Mouse (Mus musculus) limb, embryonic 15.5 days (tissue): ENCODE results near the gene Kcnn3. TPM values are rescaled to one million over a fixed set of nuclear protein-coding genes. Genes with fewer than 3 reads are reported as not detected.

Experiments
- ATAC-seq: fragments of 200-750 bp; cut with Nextera tagmentation; 2 replicates; pipeline ENCODE4 v1.8.0; 2017; ENCODE audit warnings: low read depth, moderate TSS enrichment; ENCODE audit not compliant: insufficient number of reproducible peaks, low FRiP score, low TSS enrichment
- H3K27ac ChIP-seq: fragments of 300-500 bp; sonication (generic); 2 replicates; pipeline ENCODE4 v1.5.1; 2015; ENCODE audit warnings: moderate library complexity, mild to moderate bottlenecking, inconsistent platforms
- H3K27me3 ChIP-seq: fragments of 300-500 bp; sonication (generic); 2 replicates; pipeline ENCODE4 v1.6.1; 2015; ENCODE audit warnings: inconsistent platforms
- H3K36me3 ChIP-seq: fragments of 300-500 bp; sonication (generic); 2 replicates; pipeline ENCODE4 v1.6.1; 2015; ENCODE audit warnings: inconsistent platforms
- H3K4me1 ChIP-seq: fragments of 300-500 bp; sonication (generic); 2 replicates; pipeline ENCODE4 v1.6.1; 2015; ENCODE audit warnings: inconsistent platforms
- H3K4me2 ChIP-seq: fragments of 300-500 bp; sonication (generic); 2 replicates; pipeline ENCODE4 v1.6.1; 2015; ENCODE audit warnings: mild to moderate bottlenecking, inconsistent platforms
- H3K4me3 ChIP-seq: fragments of 300-500 bp; sonication (generic); 2 replicates; pipeline ENCODE4 v1.5.1; 2015; ENCODE audit warnings: mild to moderate bottlenecking, inconsistent platforms
- H3K9ac ChIP-seq: fragments of 300-500 bp; sonication (generic); 2 replicates; pipeline ENCODE4 v1.6.1; 2015; ENCODE audit warnings: inconsistent platforms
- H3K9me3 ChIP-seq: fragments of 300-500 bp; sonication (generic); 2 replicates; pipeline ENCODE4 v1.6.1; 2016; ENCODE audit warnings: inconsistent platforms
- WGBS: fragments of 180-500 bp; shearing (Covaris S2); methylation state at CpG from one replicate; pipeline ENCODE4 v1.1.7; 2015; 5-methylcytosine and 5-hydroxymethylcytosine counted together
- polyA plus RNA-seq: library from polyadenylated mRNA; unstranded; fragments of >200 nt; fragmentation: Nextera tagmentation; extraction: Ambion mirVana; gene quantifications from 2 replicates; pipeline ENCODE4 v1.2.1, GENCODE M21; 2015

The Kcnn3 gene
- polyA plus RNA-seq, 1 experiment from 2014 or later, result 4.7 TPM

DNA sequence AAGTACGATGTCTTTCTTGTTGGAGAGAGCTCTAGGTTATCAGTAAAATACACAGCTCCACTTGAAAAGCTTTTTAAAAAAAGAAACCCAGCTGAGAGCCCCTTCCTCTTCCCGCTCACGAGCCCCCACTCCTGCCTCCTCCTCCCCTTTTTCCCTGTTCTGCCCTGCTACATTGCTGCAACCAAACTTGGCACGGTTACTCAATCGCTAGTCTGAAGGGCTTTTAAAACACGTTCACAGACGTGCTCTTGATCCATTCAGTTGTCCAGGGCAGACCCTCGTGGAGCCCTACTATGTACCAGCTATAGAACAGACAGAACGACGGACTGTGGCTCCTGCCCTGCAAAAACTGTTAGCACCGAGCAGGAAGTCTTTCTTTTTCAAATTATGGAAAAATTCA, 72.8 kb downstream of the Kcnn3 start:
- H3K9ac ChIP-seq, result no peak overlapping the region
- H3K36me3 ChIP-seq, result no peaks in the 10 kb centered on the region
- no peaks in the 10 kb centered on the region for H3K9me3 ChIP-seq
- H3K4me1 ChIP-seq, result peaks cover 50% of the 10 kb centered on the region
- H3K4me2 ChIP-seq, result no peak overlapping the region
- ATAC-seq, result no peak
- H3K27ac ChIP-seq, result no peak overlapping the region
- H3K27me3 ChIP-seq, result no peaks in the 10 kb centered on the region
- H3K4me3 ChIP-seq, result no peak overlapping the region
- WGBS, result 53% methylated on average over 11 of the region's 11 CpGs

DNA sequence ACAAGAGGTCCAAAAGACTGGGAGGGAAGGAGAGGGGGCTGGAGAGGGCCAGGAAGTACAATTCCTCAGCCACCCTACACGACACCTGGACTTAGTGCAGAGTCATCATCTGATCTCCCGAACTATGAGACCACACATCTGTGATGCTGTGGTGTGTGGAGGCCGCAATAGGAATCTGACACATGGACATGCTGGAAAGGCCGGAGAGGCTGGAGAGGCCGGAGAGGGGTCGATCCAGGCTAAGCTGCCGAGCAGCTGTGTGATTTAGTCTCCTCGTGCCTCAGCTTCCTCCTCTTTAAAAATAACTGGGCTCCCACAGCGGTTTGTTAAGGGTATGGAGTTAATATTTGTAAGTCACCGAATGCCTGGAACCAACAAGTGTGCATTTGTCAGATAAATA, 73.6 kb downstream of the Kcnn3 start:
- Histone ChIP-seq H3K27me3 (no peaks in the 10 kb centered on the region), H3K9me3 (no peaks in the 10 kb centered on the region), H3K4me3 (no peak overlapping the region), H3K27ac (no peak overlapping the region), H3K36me3 (no peaks in the 10 kb centered on the region), H3K9ac (no peak overlapping the region), H3K4me2 (no peak overlapping the region), H3K4me1 (peaks cover 45% of the 10 kb centered on the region)
- no peak for ATAC-seq
- 55% methylated on average over 10 of the region's 10 CpGs for WGBS

DNA sequence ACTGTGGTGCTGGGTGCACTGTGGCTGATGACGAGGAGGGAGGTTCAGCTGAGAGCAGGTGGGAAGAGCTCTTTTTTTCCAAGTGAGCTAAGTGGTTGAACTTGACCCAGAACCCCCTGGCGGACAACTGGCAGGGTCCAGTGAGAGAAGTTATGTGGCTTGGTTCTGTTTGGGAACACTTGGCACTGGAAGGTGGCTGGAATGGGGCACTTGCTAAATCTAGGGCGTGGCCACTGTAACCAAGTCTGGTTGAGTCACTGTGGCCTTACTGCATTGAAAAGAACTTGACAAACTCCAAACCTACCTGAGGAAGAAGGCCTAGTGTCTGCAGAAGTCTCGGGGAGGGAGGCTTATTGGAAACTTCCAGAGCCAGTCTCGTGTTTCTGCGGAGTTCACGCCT, 78.4 kb downstream of the Kcnn3 start:
- H3K27ac ChIP-seq, result no peak overlapping the region
- 85% methylated on average over 7 of the region's 7 CpGs for WGBS
- no peak overlapping the region for H3K4me3 ChIP-seq
- H3K27me3 ChIP-seq, result no peaks in the 10 kb centered on the region
- H3K4me1 ChIP-seq, result peaks cover 20% of the 10 kb centered on the region
- H3K4me2 ChIP-seq, result no peak overlapping the region
- no peak for ATAC-seq
- no peaks in the 10 kb centered on the region for H3K9me3 ChIP-seq
- H3K9ac ChIP-seq, result no peak overlapping the region
- no peaks in the 10 kb centered on the region for H3K36me3 ChIP-seq

- Histone ChIP-seq H3K36me3 (no peaks in the 10 kb centered on the region), H3K27ac (no peak overlapping the region), H3K9ac (no peak overlapping the region), H3K4me2 (no peak overlapping the region), H3K27me3 (no peaks in the 10 kb centered on the region), H3K4me1 (peaks cover 15% of the 10 kb centered on the region), H3K4me3 (no peak overlapping the region), H3K9me3 (no peaks in the 10 kb centered on the region)
- 97% methylated on average over 7 of the region's 7 CpGs for WGBS
- ATAC-seq, result no peak
Observed at GRCm38 (mm10) chr3:89598967-89599366, 79.0 kb downstream of the Kcnn3 start.

- WGBS, result 20% methylated on average over 7 of the region's 7 CpGs
- H3K9me3 ChIP-seq, result no peaks in the 10 kb centered on the region
- H3K36me3 ChIP-seq, result no peaks in the 10 kb centered on the region
- peaks cover 9% of the 10 kb centered on the region for H3K4me1 ChIP-seq
- H3K9ac ChIP-seq, result no peak overlapping the region
- no peak for ATAC-seq
- H3K4me2 ChIP-seq, result no peak overlapping the region
- no peaks in the 10 kb centered on the region for H3K27me3 ChIP-seq
- H3K27ac ChIP-seq, result no peak overlapping the region
- H3K4me3 ChIP-seq, result no peak overlapping the region
Observed at GRCm38 (mm10) chr3:89601060-89601459, 81.1 kb downstream of the Kcnn3 start.

DNA sequence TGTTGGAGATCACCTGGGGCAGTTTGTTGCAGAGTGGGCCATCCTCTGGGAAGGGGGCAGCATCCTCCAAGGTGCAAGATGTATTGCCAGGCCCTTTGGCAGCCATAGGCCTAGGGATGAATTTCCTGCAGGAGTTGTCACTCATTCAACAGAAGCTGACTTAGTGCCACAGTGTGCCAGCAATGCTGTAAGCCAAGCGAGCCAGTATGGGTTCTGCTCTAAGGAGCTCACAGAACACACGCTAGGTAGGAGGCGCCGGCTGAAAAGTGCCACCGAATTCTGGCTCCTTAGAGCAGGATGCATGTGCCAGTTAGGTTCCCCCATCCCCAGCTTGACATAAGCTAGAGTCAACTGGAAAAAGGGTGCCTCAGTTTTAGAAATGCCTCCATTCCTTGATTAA, 83.3 kb downstream of the Kcnn3 start:
- WGBS, result 89% methylated on average over 5 of the region's 5 CpGs
- no peaks in the 10 kb centered on the region for H3K9me3 ChIP-seq
- ATAC-seq, result no peak
- no peak overlapping the region for H3K4me2 ChIP-seq
- no peak overlapping the region for H3K4me3 ChIP-seq
- no peaks in the 10 kb centered on the region for H3K36me3 ChIP-seq
- no peaks in the 10 kb centered on the region for H3K27me3 ChIP-seq
- peaks cover 9% of the 10 kb centered on the region for H3K4me1 ChIP-seq
- H3K27ac ChIP-seq, result no peak overlapping the region
- no peak overlapping the region for H3K9ac ChIP-seq

GRCm38 (mm10) chr3:89605235-89605634, 85.3 kb downstream of the Kcnn3 start:
- H3K36me3 ChIP-seq, result no peaks in the 10 kb centered on the region
- 57% methylated on average over 5 of the region's 5 CpGs for WGBS

DNA sequence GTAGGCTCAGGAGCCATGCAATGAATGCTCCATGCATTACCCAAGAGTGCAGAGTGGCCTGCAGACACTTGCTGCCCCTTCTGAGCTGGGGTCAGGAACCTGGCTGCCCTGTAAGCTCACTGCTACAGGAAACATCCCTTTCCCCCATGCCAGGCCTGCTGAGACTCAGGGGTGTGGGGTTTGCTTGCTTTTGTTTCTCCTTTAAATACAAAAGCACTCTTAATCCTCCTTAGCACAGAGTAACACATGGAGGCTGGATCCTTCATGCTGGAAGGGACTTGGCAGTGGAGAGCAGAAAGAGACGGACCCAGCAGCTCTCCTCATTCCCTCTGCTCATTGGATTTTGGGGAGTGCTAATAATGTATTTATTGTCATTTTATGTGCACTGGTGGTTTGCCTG, 87.4 kb downstream of the Kcnn3 start:
- no peak overlapping the region for H3K4me2 ChIP-seq
- no peak for ATAC-seq
- WGBS, result 73% methylated on average over 1 of the region's 1 CpGs
- no peaks in the 10 kb centered on the region for H3K27me3 ChIP-seq
- no peak overlapping the region for H3K27ac ChIP-seq
- no peaks in the 10 kb centered on the region for H3K9me3 ChIP-seq
- H3K36me3 ChIP-seq, result no peaks in the 10 kb centered on the region
- H3K4me3 ChIP-seq, result no peak overlapping the region
- H3K9ac ChIP-seq, result no peak overlapping the region
- H3K4me1 ChIP-seq, result 0 out of 2 replicates have a peak, but pooled peaks cover 4% of the 10 kb centered on the region

More at GRCm38 (mm10) chr3:89605235-89605634, 85.3 kb downstream of the Kcnn3 start:
- no peak for ATAC-seq
- Histone ChIP-seq H3K4me2 (no peak overlapping the region), H3K9ac (no peak overlapping the region), H3K4me3 (no peak overlapping the region), H3K27me3 (no peaks in the 10 kb centered on the region), H3K27ac (no peak overlapping the region), H3K9me3 (no peaks in the 10 kb centered on the region), H3K4me1 (peaks cover 9% of the 10 kb centered on the region)

DNA sequence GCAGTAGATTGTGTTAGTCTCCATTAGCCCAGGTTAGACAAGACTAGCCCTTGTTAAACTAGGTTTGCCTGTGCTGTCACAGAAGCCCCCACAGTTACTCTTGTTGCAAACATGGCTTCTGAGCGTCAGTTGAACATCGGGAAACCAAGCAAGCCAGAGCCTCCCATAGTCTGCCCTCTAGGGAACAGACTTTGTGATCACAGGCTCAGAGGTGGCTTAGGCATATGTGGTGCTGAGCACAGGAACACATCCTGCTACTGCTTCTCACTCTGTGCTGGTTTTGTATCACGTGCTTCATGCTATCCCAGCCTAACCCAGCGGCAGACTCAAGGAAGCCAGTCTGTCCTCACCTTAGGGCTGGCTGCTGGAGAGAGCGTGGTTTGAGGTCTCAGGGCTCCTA, 92.1 kb downstream of the Kcnn3 start:
- no peak for ATAC-seq
- 64% methylated on average over 5 of the region's 5 CpGs for WGBS

GRCm38 (mm10) chr3:89613526-89614523, 93.9 kb downstream of the Kcnn3 start:
- Histone ChIP-seq H3K27ac (peak overlapping the region; percentile 39), H3K36me3 (no peaks in the 10 kb centered on the region), H3K4me3 (no peak overlapping the region), H3K4me2 (no peak overlapping the region), H3K27me3 (no peaks in the 10 kb centered on the region), H3K9ac (no peak overlapping the region), H3K9me3 (no peaks in the 10 kb centered on the region), H3K4me1 (peaks cover 14% of the 10 kb centered on the region)
- WGBS, result 22% methylated on average over 18 of the region's 18 CpGs
- peak; percentile 69 for ATAC-seq

More for the DNA sequence above, 92.1 kb downstream of the Kcnn3 start:
- Histone ChIP-seq H3K27ac (no peak overlapping the region), H3K9me3 (no peaks in the 10 kb centered on the region), H3K9ac (no peak overlapping the region), H3K4me2 (no peak overlapping the region), H3K27me3 (no peaks in the 10 kb centered on the region), H3K36me3 (no peaks in the 10 kb centered on the region), H3K4me3 (no peak overlapping the region), H3K4me1 (peaks cover 14% of the 10 kb centered on the region)

DNA sequence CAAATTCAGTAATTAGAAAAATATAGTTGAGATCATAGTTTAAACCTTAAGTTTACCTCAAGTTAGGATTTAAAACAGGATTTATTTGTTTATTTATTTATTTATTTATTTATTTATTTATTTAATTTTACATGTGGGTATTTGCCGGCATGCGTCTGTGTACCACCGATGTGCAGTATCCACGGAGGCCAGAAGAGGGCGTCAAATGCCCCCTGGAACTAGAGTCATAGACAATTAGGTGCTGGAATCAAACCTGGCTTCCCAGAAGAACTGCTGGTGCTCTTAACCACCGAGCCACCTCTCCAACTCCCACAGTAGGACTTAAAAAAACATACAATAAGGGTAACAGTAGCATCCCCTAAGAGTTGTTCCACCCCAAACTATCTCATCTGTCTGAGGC, 96.9 kb downstream of the Kcnn3 start:
- Histone ChIP-seq H3K36me3 (no peaks in the 10 kb centered on the region), H3K27me3 (no peaks in the 10 kb centered on the region), H3K27ac (no peak overlapping the region), H3K9ac (no peak overlapping the region), H3K9me3 (no peaks in the 10 kb centered on the region), H3K4me2 (no peak overlapping the region), H3K4me1 (peaks cover 14% of the 10 kb centered on the region), H3K4me3 (no peak overlapping the region)
- 75% methylated on average over 6 of the region's 6 CpGs for WGBS
- no peak for ATAC-seq

GRCm38 (mm10) chr3:89617360-89617759, 97.4 kb downstream of the Kcnn3 start:
- no peak overlapping the region for H3K27ac ChIP-seq
- H3K27me3 ChIP-seq, result no peaks in the 10 kb centered on the region
- H3K9me3 ChIP-seq, result no peaks in the 10 kb centered on the region
- H3K4me3 ChIP-seq, result no peak overlapping the region
- no peaks in the 10 kb centered on the region for H3K36me3 ChIP-seq
- H3K4me2 ChIP-seq, result no peak overlapping the region
- ATAC-seq, result no peak
- WGBS, result 88% methylated on average over 2 of the region's 2 CpGs
- H3K9ac ChIP-seq, result no peak overlapping the region
- peaks cover 14% of the 10 kb centered on the region for H3K4me1 ChIP-seq
